Mouse (Mus musculus): ENCODE measurements at regions not wholly inside any gene's neighbourhood (a gene's known extent, or its start where the extent isn't known, plus 50 kb on each side); places are given as distances from the start of the nearest gene placed in this dataset.

- DNase-seq = no peak
These were observed 105.0 kb upstream of the 4933415F23Rik start for GRCm38 (mm10) chr1:23207024-23207423.

GRCm38 (mm10) chr1:23202511-23203435 is 100.7 kb upstream of the 4933415F23Rik start:
- DNase-seq = no peak

DNA sequence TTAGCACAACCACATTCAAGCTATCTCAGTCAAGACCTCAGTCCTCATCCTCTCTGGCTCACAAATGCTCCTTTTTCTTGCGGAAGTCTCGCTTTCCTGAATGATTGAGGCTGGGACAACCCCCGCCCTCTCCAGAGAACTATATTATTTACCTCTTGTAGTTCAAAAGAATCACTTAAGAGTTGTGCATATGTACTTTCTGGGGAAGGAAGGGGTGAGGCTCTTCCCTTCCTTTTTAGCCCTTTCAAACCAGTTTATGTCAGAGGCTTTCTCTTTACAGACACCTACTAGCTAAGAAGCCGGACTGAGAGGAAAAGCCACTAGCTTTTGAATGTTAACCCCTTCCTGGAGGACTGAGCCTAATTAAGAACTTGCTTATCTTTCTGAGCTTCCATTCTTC is 98.4 kb upstream of the 4933415F23Rik start:
- no peak for DNase-seq

GRCm38 (mm10) chr1:23190316-23191005 is 88.4 kb upstream of the 4933415F23Rik start:
- DNase-seq = no peak

DNA sequence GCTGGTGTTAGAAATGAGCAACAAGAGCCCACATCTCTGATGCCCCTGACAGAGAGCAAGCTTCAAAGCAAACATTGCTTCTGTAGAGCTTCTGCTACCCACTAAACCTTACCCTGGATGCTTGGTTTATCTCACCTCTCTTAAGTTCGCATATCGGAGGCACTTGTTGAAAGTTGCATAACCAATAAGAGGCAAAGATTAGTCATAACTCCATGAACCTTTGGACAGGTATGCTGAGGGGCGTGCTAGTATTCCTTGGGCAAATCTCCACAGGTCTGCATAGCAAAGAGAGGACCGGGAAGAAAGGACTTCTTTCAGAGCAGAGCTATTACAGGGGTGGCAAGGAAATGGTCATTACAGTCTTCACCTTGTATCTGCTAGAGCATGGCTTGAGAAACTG is 87.7 kb upstream of the 4933415F23Rik start:
- no peak for DNase-seq

GRCm38 (mm10) chr1:23188216-23188615 is 86.2 kb upstream of the 4933415F23Rik start:
- no peak for DNase-seq

GRCm38 (mm10) chr1:23187446-23188206 is 85.6 kb upstream of the 4933415F23Rik start:
- no peak for DNase-seq

- no peak for DNase-seq
These were observed 82.7 kb upstream of the 4933415F23Rik start for GRCm38 (mm10) chr1:23184728-23185127.

DNA sequence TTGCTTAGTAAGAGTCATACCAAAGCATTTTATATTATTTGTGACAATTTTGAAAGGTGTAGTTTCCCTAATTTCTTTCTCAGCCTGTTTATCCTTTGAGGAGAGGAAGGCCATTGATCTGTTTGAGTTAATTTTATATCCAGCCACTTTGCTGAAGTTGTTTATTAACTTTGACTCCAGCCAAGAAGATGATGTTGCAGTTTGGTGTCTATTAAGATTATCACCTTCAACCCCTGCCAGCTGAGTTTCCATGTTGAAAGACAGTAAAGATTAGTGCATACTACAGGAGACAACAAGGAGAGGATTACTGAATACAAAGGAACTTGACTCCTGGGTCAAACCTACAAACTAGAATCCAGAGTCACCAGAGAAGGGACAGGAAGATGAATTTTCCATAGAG is 80.5 kb upstream of the 4933415F23Rik start:
- DNase-seq = no peak

DNA sequence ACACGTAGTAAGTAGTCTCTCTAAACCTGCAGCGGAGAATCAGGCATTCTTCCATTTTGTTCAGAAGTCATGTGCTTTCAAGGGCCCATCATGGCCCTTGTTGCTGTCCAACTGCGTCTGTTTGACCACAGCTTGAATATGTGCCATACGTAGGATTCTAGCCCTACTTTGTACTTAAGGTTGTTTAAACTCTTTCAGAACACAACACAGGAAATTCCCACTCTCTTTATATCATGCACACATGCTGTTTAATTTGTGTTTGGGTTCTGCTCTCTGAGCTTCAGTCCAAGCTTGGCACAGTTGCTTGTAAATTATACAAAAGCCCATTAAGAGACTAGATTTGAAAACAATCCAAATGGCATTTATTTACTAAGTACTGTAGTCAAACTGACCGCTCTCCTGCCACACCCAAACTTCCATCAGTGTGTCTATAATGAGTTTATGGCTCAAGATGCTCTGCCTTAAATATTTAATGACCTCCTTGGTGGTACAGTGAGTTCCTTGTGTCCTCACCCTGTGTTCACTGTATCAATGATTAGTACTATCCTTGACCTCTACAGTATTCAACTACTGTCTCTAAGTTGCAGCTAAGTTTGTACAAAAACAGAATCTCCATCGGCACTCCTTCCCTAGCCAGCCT is 76.4 kb upstream of the 4933415F23Rik start:
- DNase-seq = no peak

DNA sequence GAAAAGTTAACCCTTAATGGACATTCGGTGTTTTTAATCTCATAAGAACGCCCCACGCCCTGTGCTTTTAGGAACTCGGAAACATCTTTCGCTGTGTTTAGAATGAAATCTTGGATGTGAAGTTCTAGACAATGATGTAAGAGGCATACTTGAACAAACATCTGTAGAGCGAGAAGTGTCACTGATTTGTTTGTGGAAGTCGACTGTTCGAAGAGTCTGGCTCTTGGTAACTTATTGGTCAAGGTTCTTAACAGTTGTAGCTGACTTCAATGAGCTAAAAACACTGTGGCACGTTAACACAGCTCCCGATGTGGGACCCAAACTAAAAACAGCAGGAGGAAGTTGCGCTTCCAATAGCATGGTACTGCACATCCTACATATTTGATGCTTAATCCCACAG is 72.0 kb upstream of the 4933415F23Rik start:
- DNase-seq = no peak

DNA sequence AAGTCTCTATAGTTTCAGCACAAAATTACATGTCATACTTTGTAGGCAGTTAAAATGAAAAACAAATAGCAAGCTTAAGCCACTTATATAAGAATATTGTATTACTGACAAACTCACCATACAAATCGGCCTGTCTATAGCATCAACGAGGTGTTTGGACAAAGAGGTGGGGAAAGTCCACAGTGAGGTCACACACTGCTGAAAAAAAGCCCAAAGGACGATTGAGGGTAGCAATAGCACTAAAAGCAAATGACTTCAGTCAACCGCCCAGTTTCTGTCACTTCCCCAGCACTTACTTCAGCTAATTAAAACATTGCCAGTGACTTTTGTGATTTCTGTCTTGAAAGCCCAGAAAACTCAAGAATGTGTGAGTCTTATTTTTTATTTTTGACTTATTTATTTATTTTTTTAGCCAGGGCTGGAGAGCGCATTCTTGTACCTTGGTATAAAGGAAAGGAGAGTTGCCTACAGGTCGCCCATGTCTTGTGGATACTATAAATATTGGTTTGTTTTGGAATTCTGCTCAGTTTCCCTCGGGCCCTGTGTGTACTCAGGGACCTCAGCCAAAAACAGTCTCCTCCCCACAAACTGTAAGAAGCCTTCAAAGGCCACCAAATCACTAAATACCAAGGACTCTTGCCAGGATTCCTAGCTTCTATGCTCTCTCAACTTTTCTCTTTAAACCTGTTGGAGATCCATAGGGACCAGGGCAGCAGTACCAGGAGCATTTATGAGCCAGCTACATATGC is 71.2 kb upstream of the 4933415F23Rik start:
- no peak for DNase-seq

DNA sequence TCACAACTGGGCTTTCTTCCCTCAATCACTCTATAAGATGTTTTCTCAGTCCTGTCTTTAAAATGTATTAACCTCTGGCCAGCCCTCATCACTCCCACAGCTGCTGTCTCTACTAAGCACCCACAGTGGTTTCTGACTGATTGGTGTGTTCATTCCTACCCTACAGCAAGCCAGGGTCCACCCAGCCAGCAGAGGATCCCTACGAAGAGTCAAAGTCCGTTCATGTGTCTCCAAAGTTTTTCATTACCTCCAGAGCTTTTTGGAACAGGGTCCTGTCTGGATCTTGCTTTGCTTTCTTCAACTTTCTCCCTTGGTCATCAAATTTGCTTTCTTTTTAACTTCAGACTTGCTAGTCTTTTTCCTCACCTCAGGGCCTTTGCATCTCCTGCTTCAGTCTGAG is 69.3 kb upstream of the 4933415F23Rik start:
- no peak for DNase-seq

DNA sequence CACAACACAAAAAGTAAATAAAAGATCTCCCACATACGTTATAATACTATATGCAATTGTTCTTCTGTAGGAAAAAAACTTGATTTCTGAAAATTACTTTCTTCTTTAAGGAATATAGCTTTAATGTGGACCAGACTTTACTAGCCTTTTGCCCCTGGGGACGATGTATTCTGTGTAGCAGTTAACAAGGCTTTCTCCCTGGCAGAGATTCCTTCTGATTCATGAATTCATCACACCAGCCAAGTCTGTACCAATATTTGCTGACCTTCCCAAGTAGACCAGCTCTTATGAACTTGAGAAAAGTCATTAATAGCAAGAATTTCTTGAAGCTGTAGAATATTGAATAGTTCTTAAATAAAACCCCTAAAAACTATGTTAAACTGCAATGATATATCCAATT is 68.7 kb upstream of the 4933415F23Rik start:
- DNase-seq = no peak

- no peak for DNase-seq
These were observed 66.5 kb upstream of the 4933415F23Rik start for GRCm38 (mm10) chr1:23168504-23168903.

- no peak for DNase-seq
These were observed 61.4 kb upstream of the 4933415F23Rik start for GRCm38 (mm10) chr1:23163371-23163935.

- DNase-seq = no peak
These were observed 60.7 kb upstream of the 4933415F23Rik start for GRCm38 (mm10) chr1:23162766-23163165.
